Mouse (Mus musculus): ENCODE data around the gene Frmpd3.

DNA sequence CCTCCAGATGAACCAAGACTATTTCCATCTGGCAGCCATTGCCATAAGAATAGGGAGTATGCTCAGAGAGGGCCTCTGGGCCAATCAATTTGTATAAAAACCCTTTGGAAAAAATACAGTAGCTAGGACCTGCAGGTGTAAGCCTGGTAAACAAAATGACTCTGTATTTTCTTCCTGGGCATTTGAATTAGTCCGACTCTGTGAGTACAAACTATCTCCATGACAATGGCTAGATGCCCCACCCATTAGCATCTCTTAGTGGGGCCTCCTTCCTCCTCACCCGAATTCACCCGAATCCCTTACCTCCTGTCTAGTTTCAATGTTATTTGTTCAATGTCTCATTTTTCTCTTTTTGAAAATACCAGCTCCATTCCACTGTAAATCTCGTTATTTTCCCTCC lies 24.1 kb upstream of the Frmpd3 start:
- no peak for TF ChIP-seq CTCF (IDR thresholded peaks at IDR 0.05; ENCODE audit: low read depth, low read length)
- TF ChIP-seq POLR2A (IDR thresholded peaks at IDR 0.05; ENCODE audit: borderline replicate concordance, low read depth, low read length), result no peak
